Mouse (Mus musculus): ENCODE results near the gene Trmt61a. TPM values are rescaled to one million over a fixed set of nuclear protein-coding genes. Genes with fewer than 3 reads are reported as not detected.

Gene Trmt61a
- polyA plus RNA-seq, 1 experiment from 2014 or later: 8.5 TPM

DNA sequence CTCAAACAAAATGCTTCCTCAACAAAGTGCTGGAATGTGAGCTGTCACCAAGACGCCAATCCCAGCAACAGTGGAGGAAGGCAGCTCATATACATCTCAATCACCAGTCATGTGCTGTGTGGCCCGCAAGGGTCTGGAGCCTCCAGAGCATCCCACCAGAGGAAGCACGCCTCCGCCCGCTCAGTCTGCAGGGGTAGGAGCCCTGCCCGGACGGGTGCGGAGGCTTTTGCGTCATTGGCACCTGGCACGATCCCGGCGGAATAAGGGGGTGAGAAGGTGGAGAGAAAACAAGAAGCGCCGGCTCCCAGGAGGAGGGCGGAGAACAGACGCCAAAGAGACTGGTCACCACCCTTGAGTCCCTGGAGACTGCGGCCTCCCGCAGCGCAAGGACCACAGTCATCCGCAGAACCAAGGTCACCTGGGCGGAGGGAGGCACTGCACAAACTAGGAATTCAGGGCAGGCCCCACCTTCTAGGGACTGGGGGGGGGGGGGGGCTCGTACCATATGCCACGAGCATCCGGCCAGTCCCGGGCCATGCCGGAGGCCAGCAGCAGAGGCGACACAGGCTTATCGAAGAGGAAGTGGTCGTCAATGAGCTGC, 7.4 kb upstream of the Trmt61a start:
- no peaks in the 10 kb centered on the region for H3K9me3 ChIP-seq (ENCODE audit: control insufficient read depth, low read length)
- 0 out of 2 replicates have a peak, but pooled peaks cover 5% of the 10 kb centered on the region for H3K4me1 ChIP-seq (replicated peaks; ENCODE audit: control insufficient read depth, insufficient read depth)
- peak overlapping the region; percentile 76 for H3K9ac ChIP-seq (ENCODE audit: low read length)
- DNase-seq (ENCODE audit: low spot score) (peak; percentile 45), ATAC-seq (ENCODE audit: low FRiP score, low TSS enrichment) (peak; percentile 16)
- TF ChIP-seq CTCF (IDR thresholded peaks at IDR 0.05; ENCODE audit: low read depth) (no peak), EP300 (optimal IDR thresholded peaks at IDR 0.05) (no peak)
- H3K36me3 ChIP-seq (ENCODE audit: control insufficient read depth, insufficient read depth, low read length): no peaks in the 10 kb centered on the region
- H3K4me2 ChIP-seq (replicated peaks; ENCODE audit: low read depth): peak overlapping the region; percentile 91
- H3K4me3 ChIP-seq (ENCODE audit: low read depth, low read length): peak overlapping the region; percentile 66
- WGBS: 20% methylated on average over 28 of the region's 29 CpGs
- no peaks in the 10 kb centered on the region for H3K27me3 ChIP-seq (ENCODE audit: control insufficient read depth, insufficient read depth, low read length)
- peak overlapping the region; percentile 69 for H3K27ac ChIP-seq (replicated peaks)

GRCm38 (mm10) chr12:111670976-111671375, 6.9 kb upstream of the Trmt61a start:
- Histone ChIP-seq H3K4me3 (ENCODE audit: low read depth, low read length) (peak overlapping the region; percentile 66), H3K27ac (replicated peaks) (peak overlapping the region; percentile 69), H3K9me3 (ENCODE audit: control insufficient read depth, low read length) (no peaks in the 10 kb centered on the region), H3K9ac (ENCODE audit: low read length) (peak overlapping the region; percentile 76), H3K4me1 (replicated peaks; ENCODE audit: control insufficient read depth, insufficient read depth) (0 out of 2 replicates have a peak, but pooled peaks cover 5% of the 10 kb centered on the region), H3K36me3 (ENCODE audit: control insufficient read depth, insufficient read depth, low read length) (no peaks in the 10 kb centered on the region), H3K27me3 (ENCODE audit: control insufficient read depth, insufficient read depth, low read length) (no peaks in the 10 kb centered on the region), H3K4me2 (replicated peaks; ENCODE audit: low read depth) (peak overlapping the region; percentile 91)
- TF ChIP-seq CTCF (IDR thresholded peaks at IDR 0.05; ENCODE audit: low read depth) (no peak), EP300 (optimal IDR thresholded peaks at IDR 0.05) (no peak)
- 4% methylated on average over 35 of the region's 35 CpGs for WGBS
- peak; percentile 10; the same call in 1 of the 2 replicates for ATAC-seq (ENCODE audit: low FRiP score, low TSS enrichment)
- DNase-seq (ENCODE audit: low spot score): no peak

- H3K27ac ChIP-seq (replicated peaks): peak overlapping the region; percentile 69
- 0 out of 2 replicates have a peak, but pooled peaks cover 5% of the 10 kb centered on the region for H3K4me1 ChIP-seq (replicated peaks; ENCODE audit: control insufficient read depth, insufficient read depth)
- peak overlapping the region; percentile 66 for H3K4me3 ChIP-seq (ENCODE audit: low read depth, low read length)
- no peaks in the 10 kb centered on the region for H3K36me3 ChIP-seq (ENCODE audit: control insufficient read depth, insufficient read depth, low read length)
- H3K4me2 ChIP-seq (replicated peaks; ENCODE audit: low read depth): peak overlapping the region; percentile 91
- H3K27me3 ChIP-seq (ENCODE audit: control insufficient read depth, insufficient read depth, low read length): no peaks in the 10 kb centered on the region
- under 1% methylated on average over 34 of the region's 34 CpGs for WGBS
- TF ChIP-seq CTCF (IDR thresholded peaks at IDR 0.05; ENCODE audit: low read depth) (no peak), EP300 (optimal IDR thresholded peaks at IDR 0.05) (no peak)
- DNase-seq (ENCODE audit: low spot score) (peak; percentile 55), ATAC-seq (ENCODE audit: low FRiP score, low TSS enrichment) (no peak)
- H3K9me3 ChIP-seq (ENCODE audit: control insufficient read depth, low read length): no peaks in the 10 kb centered on the region
- H3K9ac ChIP-seq (ENCODE audit: low read length): peak overlapping the region; percentile 76
These were observed 6.4 kb upstream of the Trmt61a start for GRCm38 (mm10) chr12:111671431-111671902.

DNA sequence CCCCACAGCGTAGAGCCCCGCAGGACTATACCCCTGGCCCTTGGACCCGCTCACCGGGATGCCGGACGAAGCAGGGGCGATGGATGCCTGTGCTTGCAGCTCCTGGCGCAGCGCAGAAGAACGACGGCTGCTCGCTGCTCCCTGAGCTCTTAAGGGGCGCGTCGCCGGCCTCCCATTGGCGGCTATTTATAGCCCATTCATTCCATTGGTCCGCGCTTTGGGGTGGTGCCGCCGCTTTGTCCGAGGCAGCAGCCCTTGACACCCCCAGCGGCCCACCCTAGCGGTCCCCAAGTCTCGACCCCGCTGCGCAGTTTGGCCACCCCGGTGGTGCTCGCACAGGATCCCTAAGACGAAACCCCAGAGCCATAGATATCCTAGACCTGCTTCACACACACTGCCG, 5.7 kb upstream of the Trmt61a start, which contains the start of gene Ckb:
Gene Ckb (minus strand): TSS at position 163 of the 400 bp plus-strand sequence.
- H3K27ac ChIP-seq (replicated peaks): peak within 1 kb of the TSS; percentile 69
- TF ChIP-seq CTCF (IDR thresholded peaks at IDR 0.05; ENCODE audit: low read depth): no peak
- no peak for TF ChIP-seq EP300 (optimal IDR thresholded peaks at IDR 0.05)
- ATAC-seq (ENCODE audit: low FRiP score, low TSS enrichment) (peak; percentile 58), DNase-seq (ENCODE audit: low spot score) (peak; percentile 70)
- H3K9ac ChIP-seq (ENCODE audit: low read length): peak within 1 kb of the TSS; percentile 76
- no peaks in the 10 kb centered on the region for H3K36me3 ChIP-seq (ENCODE audit: control insufficient read depth, insufficient read depth, low read length)
- H3K9me3 ChIP-seq (ENCODE audit: control insufficient read depth, low read length): no peaks in the 10 kb centered on the region
- peaks cover 6% of the 10 kb centered on the region; the same call in 1 of the 2 replicates for H3K4me1 ChIP-seq (replicated peaks; ENCODE audit: control insufficient read depth, insufficient read depth)
- no peaks in the 10 kb centered on the region for H3K27me3 ChIP-seq (ENCODE audit: control insufficient read depth, insufficient read depth, low read length)
- H3K4me3 ChIP-seq (ENCODE audit: low read depth, low read length): peak within 1 kb of the TSS; percentile 66
- H3K4me2 ChIP-seq (replicated peaks; ENCODE audit: low read depth): peak within 1 kb of the TSS; percentile 91
- 2% methylated on average over 27 of the region's 31 CpGs for WGBS

DNA sequence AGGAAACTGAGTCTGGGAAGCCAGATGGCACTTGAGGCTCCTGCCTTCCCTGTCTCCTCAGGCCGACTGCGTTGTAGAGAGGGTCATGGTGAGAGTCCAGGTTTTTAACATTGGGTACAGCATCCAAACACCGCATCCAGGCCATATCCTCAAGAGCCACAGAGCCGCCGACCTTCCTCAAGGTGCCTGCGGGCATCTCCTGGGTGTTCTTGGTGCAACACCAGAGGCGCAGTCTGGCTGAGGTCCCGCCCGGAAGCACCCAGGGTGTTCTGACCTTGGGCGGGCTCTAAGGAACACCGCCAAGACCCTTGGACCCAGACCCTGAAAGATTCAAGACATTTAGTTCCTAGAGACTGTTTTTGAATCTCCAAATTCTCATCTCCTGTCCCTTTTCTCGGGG, 5.3 kb upstream of the Trmt61a start:
- DNase-seq (ENCODE audit: low spot score): no peak
- Histone ChIP-seq H3K4me1 (replicated peaks; ENCODE audit: control insufficient read depth, insufficient read depth) (peaks cover 10% of the 10 kb centered on the region), H3K27ac (replicated peaks) (no peak overlapping the region), H3K4me2 (replicated peaks; ENCODE audit: low read depth) (peak overlapping the region; percentile 91), H3K4me3 (ENCODE audit: low read depth, low read length) (peak overlapping the region; percentile 66), H3K9ac (ENCODE audit: low read length) (peak overlapping the region; percentile 45; the same call in 1 of the 2 replicates), H3K36me3 (ENCODE audit: control insufficient read depth, insufficient read depth, low read length) (no peaks in the 10 kb centered on the region), H3K9me3 (ENCODE audit: control insufficient read depth, low read length) (no peaks in the 10 kb centered on the region), H3K27me3 (ENCODE audit: control insufficient read depth, insufficient read depth, low read length) (no peaks in the 10 kb centered on the region)
- TF ChIP-seq EP300 (optimal IDR thresholded peaks at IDR 0.05) (no peak), CTCF (IDR thresholded peaks at IDR 0.05; ENCODE audit: low read depth) (no peak)
- no peak for ATAC-seq (ENCODE audit: low FRiP score, low TSS enrichment)
- 16% methylated on average over 12 of the region's 12 CpGs for WGBS

- no peak for ATAC-seq (ENCODE audit: low FRiP score, low TSS enrichment)
- Histone ChIP-seq H3K4me1 (replicated peaks; ENCODE audit: control insufficient read depth, insufficient read depth) (peaks cover 11% of the 10 kb centered on the region), H3K36me3 (ENCODE audit: control insufficient read depth, insufficient read depth, low read length) (no peaks in the 10 kb centered on the region), H3K4me3 (ENCODE audit: low read depth, low read length) (no peak overlapping the region), H3K9me3 (ENCODE audit: control insufficient read depth, low read length) (no peaks in the 10 kb centered on the region), H3K27ac (replicated peaks) (no peak overlapping the region), H3K9ac (ENCODE audit: low read length) (no peak overlapping the region), H3K4me2 (replicated peaks; ENCODE audit: low read depth) (no peak overlapping the region), H3K27me3 (ENCODE audit: control insufficient read depth, insufficient read depth, low read length) (no peaks in the 10 kb centered on the region)
- WGBS: 77% methylated on average over 2 of the region's 2 CpGs
- TF ChIP-seq CTCF (IDR thresholded peaks at IDR 0.05; ENCODE audit: low read depth) (no peak), EP300 (optimal IDR thresholded peaks at IDR 0.05) (no peak)
- no peak for DNase-seq (ENCODE audit: low spot score)
These were observed 2.9 kb upstream of the Trmt61a start for GRCm38 (mm10) chr12:111674850-111675486.

Measured in stomach, postnatal 0 days (tissue).